Mouse (Mus musculus) cerebellum, adult 11 months (tissue): Measurements from ENCODE around the gene Dusp6.

Source experiments
- DNase-seq: peaks from one replicate; pipeline ENCODE4 v3.0.0; 2022

Dusp6 gene

DNA sequence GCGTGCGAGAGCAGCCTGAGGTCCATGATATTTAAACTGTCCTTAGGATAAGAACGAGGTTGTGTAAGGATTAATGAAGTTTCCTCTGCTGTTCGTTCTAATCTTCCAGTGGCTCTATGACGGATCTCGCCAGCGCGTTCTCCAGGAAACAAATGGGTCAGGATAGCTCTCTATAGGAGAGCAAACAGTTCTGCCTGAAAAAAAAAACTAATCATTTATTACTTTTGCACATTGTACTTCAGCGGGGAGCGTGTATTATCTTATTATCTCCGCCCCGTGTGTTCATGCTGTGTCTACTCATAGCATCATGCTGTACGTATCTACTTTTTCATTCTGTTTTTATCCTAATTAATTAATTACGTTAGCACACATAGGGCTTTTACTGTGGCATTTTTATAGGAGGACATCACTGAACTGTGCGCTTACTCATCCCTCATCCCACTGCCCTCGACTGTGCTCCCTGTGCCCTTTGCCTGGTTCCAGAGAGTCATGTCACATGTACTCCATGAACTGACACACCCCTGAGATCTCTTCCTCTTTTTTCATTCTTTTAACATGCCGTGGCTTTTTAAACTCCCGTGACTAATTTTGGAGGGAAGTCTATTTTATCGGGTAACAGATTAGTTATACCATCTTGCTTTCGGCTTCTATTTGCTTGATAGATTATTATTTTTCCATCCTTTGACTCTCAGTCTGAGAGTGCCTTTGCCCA, 16.1 kb upstream of the Dusp6 start:
- DNase-seq = no peak

DNA sequence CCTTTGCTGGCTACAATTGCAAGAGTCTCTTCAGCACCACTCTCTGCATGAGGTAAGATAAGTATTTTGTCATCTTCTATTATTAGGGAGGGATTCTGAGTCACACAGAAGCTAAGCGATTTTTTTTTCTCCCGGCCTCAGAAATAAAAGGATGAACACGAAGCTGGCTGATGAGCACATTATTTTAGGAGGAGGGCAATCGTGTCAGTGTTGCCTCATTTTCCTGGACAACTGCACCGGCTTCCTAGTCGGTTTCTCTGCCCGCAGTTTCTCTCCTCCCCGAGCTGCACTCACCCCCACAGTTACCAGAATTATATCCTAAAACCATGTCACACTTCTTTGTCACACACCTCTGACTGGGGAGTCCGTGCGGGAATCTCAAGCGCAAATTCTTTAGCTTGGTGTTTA, 12.2 kb upstream of the Dusp6 start:
- no peak for DNase-seq

DNA sequence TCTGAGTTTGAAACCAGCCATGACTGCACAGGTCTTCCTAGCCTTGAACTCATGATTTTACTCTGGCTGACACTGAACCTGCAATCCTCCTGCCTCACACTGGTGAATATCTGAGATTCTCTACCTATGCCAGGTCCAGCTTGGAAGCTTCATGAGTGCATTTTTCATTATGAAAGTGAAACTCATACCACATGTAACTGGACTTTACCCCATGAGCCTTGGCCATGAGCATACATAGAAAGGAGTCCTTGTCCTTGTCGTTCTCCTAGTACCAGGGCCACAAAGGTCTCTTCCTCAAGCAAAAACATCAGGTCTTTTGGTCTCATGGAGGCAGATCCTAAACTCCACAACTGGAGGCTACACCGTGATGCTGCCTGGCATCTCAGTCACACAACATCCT, 9.6 kb upstream of the Dusp6 start:
- no peak for DNase-seq

DNA sequence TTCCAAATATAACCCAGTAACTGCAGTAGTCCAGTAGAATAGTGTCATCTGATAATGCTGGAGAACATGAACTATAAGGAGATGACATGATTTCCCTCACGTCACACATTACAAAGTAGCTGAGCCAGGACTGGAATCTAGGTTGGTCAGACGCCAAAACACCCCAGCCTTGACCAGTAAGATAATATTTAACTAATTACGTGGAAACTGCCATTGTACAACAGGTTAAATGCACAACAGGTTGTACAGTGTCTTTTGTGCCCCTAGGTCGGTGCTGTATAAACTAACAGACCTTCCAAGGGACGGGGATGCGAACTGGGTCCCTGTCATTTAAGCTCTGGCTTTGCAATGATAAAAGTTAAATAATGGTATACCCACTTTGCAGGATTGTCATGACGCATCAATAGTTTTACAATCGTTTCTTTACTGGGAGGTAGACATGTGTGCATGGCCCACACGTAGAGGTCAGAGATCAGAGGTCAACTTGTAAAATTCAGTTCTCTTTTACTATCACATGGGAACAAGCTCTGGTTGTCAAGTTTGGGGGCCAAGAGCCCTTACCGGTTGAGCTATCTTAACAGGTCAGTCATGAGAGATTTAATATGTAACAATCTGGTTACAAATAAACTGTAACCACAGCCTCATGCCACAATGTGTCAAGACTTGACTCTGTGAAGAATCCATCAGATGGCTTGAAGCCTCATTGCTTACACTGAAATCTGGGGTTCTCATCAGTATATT, 7.0 kb upstream of the Dusp6 start:
- DNase-seq = no peak

DNA sequence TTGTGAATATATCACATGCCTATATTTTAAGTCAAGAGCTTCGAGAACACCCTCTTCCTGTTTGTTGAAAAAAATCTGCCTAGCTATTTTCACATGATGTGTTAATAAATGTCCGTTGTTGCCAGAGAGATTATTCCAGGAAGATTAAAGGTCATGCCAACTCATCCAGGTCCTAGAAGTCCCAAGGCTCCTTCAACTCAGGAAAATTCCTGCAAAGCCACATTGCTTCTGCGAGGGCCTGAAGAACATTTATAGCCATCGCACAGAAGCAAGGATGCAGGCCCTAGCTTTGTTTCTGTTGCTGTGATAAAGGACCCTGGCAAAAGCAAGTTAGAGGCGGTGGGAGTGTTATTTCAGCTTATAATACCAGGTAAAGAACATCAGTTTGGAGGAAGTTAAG, 5.5 kb upstream of the Dusp6 start:
- no peak for DNase-seq

DNA sequence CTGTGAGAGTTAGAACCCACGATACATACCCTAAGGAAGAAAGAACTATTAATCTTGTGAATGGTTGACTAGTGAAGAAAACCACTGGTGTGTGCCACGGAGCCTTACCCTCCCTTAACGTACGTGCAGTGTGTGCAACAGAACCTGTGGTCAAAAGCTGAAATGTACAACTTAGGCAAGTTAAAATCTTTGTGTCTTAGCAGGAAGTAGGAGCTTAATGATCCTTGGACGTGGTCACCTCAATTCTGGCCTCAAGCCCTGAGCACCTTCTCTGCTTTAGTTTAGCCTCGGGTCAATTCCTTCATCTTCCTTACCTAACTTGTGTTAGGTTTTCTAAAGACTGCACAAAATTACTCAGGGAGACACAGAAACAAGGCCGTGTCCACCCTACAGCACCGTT, 3.2 kb upstream of the Dusp6 start:
- DNase-seq = no peak

DNA sequence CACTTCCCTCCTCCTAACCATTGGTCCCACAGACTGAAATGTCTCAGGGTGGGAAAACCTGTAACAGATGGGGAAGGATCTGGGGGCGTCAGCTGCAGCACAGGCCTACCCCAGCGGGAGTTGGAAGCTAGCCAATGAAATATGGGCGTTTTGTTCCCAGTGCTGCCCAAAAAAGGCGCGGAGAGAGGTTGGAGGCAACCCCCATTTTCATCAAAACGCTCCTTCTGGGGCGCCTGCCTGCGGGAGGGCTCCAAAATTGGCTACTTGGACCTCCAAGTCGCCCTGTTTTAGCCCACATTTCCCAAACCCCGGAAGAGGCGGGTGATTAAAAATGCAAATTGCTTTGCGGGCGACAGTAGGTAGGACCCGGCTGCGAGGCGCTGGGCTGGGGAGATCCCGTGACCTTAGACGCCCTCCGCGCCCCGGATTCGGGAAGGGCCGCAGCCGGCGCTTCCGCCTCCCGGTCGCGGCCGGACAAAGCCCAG, 1.8 kb upstream of the Dusp6 start:
- DNase-seq = peak; percentile 74

DNA sequence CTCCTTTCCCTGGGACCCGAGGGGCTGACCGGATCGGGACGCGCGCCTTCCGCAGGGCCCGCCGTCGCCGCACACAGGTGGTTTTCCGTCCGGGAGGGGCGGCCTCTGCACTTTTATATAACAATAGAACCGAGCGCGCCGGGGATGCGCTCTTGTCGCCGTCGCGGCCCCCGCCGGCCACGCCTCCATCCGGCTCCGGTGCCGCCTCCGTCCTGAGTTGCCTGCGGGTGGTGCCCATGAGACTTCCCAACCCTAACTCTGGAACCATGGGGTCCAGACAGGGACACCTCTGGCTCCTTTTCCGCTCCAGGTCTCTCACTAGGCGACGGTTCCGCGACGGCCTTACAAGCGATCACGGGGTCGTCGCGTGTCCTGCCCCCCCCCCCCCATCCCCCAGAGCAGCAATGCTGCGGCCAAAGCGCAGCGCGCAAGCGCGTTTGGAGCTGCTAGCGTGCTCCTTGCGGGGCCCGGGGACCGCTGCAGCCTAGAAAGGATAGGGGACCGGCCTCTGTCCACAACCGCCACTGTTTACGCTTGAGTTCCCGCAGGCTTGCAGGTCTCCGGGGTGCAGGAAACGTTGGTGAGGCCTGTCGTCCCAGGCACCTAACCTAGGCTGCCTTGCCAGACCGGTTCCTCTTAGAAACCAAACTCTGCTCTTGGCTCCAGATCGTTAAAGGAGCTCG, 1.3 kb upstream of the Dusp6 start:
- DNase-seq = peak; percentile 74

DNA sequence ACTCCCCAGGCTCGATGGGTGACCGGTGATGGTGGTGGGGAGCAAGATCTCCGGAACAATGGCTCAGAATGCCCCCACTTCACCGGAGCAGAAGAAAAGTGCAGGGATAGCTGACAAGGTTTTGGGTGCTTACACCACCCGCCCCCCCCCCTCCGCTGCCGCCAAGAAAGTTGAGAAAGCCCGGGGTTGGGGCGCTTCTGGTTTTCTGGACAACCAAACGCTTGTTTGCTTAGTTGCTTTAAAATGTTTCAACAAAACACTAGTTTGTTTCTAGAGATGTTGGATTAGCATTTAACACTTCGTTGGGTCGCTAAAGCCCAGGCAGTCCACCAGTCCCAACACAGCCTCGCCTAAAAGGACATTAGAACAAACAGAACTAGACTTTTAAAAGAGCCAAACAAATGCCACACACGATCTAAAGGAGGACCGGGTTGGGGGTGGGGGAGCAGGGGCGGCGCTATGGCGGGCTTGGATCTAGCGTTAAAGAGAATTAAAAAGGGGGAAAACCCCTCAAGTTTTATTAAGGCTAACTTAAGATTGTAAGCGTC, 638 bp upstream of the Dusp6 start:
- DNase-seq = no peak

DNA sequence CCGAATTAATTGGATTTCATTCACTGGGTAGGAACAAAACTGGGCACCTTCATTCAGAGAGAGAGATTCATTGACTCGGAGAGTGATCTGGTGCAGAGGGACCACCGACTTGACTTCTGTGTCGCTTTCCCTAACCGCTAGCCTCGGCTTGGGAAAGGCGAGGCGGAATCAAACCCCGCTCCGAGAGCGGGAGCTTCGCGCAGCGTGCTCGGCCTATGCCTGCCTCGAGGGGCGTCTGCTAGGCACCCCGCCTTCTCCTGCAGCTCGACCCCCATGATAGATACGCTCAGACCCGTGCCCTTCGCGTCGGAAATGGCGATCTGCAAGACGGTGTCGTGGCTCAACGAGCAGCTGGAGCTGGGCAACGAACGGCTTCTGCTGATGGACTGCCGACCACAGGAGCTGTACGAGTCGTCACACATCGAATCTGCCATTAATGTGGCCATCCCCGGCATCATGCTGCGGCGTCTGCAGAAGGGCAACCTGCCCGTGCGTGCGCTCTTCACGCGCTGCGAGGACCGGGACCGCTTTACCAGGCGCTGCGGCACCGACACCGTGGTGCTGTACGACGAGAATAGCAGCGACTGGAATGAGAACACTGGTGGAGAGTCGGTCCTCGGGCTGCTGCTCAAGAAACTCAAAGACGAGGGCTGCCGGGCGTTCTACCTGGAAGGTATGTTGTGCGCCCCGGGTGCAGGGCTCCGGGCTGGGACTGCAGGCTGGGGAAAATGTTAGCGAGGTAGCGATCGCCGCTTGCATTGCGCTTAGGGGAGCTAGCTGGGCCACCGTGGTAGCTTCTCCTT, 589 bp downstream of the Dusp6 start:
- peak; percentile 39 for DNase-seq

DNA sequence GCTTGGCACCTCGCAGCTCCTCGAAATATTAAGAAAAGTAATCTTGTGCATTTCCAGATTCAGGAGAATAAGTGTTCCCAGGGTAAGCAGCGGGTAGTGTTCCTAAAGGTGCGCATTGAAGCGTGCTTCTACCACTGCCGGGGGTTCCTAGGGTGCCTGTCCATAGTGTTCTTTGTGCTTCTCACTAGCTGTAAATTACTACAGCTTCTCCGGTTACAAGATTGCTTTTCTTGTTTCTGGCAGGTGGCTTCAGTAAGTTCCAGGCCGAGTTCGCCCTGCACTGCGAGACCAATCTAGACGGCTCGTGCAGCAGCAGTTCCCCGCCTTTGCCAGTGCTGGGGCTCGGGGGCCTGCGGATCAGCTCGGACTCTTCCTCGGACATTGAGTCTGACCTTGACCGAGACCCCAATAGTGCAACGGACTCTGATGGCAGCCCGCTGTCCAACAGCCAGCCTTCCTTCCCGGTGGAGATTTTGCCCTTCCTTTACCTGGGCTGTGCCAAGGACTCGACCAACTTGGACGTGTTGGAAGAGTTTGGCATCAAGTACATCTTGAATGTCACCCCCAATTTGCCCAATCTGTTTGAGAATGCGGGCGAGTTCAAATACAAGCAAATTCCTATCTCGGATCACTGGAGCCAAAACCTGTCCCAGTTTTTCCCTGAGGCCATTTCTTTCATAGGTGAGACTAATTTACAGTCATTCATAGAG, 1.4 kb downstream of the Dusp6 start:
- no peak for DNase-seq

DNA sequence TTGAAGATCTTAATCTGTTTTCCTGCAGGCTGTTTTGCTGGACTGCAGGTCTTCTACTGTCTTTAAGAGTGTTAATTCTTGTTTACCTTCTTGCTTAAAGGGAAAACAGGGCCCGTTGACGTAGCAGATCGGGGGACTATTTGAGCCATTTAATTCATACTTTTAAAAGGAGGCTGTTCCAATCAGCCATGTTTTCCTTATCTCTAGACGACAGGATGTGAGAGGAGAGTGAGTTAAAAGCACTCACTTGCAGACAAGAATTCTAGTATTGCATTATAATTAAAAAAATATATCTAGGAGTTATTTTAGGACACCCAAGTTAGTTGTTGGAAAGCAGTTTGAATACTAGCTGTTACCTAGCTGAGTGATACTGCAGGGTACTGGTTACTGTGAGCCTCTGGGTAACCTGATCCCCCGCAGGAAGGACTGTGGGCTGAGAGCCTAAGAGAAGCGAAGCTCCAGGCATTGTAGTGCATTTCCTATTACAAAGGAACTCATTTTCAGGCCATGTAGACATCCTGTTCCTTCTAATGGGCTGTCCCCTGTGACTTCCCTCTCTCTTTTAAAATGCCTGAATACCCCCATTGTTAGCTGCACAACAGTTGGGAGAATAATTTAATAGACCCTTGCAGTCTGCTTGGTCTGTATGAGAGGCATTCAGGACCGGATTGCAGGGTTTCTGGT, 2.1 kb downstream of the Dusp6 start:
- no peak for DNase-seq

DNA sequence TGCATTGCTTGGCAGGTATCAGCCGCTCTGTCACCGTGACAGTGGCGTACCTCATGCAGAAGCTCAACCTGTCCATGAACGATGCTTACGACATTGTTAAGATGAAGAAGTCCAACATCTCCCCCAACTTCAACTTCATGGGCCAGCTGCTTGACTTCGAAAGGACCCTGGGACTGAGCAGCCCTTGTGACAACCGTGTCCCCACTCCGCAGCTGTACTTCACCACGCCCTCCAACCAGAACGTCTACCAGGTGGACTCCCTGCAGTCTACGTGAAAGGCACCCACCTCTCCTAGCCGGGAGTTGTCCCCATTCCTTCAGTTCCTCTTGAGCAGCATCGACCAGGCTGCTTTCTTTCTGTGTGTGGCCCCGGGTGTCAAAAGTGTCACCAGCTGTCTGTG, 3.0 kb downstream of the Dusp6 start:
- no peak for DNase-seq

DNA sequence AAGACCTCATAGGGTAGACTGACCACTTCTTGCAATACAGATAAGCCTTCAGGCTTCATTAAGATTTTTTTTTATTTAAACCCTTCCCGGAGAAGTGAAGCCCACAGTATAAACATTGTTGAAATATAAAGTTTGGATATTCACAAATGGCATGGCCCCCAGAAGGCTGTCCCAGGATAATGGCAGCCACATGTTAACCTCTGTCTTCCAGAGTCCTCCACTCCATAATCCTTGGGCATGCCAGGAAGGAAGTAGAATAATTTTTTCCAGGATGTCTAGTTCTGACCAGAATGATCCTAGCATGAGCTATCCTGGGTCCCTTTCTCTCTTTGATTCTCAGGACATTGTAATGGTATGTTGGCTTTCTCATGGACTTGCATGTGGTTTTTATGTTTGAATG, 4.6 kb downstream of the Dusp6 start:
- no peak for DNase-seq

DNA sequence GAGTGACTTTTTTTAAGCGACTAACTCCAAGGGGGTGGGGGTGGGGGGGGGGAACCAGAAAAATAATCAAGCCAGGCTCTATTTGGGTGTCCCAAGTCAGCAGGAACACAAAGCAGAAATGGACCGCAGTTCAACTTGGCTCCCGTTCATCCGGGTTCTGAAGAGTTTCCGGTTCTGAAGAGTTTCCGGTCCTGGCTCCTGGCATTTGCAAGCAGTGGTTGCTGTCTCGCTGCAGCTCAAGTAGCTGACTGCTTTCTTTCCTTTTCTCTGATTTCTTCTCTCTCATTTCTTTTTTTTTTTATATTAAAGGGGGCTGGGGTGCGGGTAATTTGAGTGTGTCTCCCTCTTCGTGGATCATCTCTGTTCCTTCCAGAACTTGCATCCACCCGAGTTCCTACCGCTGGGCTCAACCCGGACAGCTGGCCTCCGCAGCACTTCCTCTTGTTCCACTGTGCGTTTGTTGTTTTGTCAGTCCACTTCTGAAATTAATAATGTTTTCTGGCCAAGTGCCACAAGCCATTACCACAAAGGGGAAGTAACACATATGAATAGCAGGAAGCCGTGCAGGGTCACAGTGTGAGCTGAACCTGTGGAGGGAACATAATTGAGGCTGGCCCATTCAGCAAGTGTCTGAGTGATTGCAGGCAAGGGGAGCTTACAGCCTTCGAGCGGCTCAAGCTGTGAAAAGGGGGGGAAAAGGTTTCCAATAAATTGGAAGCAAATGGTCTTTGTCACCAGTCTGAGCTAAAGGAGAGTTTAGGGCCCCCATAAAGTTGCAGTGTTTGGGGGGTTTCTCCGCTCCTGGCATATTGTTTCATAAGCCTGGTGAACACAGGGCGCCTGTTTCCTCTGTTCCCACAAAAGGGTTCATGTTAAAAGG, 5.6 kb downstream of the Dusp6 start:
- DNase-seq = no peak

DNA sequence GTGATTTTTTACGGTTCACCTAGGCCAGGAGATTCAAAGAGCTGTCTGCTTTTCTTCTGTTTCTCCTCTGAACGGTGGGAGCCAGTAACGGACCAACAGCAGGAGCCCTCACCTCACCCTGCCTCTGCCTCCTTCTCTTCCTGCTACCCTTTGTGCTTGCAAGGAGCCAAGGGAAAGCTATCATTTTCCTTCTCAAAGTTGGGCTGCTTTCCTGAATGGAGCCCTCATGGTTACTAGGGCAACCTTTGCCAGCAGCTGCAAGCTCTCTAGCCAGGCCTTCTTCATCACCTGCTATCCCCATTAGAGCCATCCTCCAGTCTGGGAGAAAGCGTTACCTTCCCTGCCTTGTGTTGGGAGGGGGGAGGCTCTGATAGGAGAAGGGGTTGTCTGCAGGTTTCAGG, 6.3 kb downstream of the Dusp6 start:
- DNase-seq = no peak

DNA sequence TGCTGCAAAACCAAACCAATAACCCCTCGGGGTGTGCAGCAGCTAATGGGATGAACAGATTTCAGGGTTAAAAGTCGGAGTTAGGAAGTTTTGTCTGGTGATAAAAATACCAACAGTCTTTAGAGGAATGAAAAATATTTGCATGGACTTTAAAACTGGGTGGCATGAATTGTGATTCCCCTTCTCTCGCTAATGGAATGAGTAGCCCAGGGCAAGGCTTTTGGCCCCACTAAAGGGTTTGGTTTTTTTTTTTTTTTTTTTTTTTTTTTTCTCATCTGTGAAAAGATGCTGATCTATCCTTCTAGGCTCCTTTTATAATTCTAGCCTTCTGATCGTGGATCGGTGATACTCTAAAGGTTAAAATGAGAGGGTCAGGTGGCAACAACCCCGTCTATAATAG, 6.7 kb downstream of the Dusp6 start:
- no peak for DNase-seq

DNA sequence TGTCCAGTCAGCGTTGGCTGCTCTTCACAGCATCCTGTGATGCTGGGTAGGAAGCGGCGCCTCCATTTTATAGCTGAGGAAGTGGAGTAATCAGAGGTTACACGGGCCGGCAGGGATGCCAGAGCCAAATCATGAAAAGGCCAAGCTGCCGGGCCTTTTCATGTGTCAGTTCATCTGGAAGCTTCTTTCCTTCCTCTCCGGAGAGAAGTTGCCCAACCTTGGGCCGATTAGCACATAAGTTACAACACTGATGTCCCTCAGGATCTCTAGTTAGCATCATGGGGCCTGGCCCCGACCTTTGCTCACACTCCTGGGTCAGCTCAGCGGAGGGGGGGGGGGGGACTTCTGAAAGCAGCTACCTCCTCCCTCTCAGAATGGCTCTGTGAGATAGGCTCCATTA, 7.4 kb downstream of the Dusp6 start:
- no peak for DNase-seq

DNA sequence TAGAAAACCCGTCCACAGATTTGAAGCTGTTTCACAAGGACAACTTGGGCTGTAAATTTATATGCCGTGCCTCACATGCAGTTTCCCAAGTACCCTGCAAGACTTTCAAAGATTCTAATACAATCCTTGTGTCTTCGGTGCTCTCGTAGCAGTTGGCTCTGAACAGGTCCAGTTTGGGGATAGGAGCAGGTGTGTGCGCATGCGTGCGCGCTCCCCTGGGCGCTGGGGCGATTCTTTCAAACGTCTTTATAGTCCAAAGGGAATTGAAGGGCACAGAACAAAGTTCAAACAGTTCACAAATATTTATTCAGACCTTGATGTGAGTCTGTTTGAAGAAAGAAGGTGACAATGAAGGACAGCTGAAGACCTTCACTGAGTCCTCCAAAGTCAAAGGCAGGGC, 8.0 kb downstream of the Dusp6 start:
- no peak for DNase-seq

DNA sequence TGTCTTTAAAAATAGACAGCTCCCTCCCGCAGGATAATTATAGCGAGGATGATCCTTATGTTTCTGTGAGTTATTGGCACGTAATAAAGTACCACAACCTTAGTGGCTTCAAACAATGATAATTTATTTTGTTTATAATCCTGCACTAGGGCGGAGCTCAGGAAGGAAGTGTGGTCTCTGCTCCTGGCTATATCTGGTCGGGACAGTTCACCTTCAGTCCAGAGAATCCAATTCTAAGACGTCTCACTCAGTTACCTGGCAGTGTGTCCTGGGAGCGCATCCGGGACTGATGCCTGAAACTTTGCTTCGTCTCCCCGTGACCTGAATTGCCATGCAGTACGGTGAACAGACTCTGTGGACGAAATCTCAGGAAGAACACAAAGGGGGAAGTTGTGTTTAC, 10.0 kb downstream of the Dusp6 start:
- no peak for DNase-seq

DNA sequence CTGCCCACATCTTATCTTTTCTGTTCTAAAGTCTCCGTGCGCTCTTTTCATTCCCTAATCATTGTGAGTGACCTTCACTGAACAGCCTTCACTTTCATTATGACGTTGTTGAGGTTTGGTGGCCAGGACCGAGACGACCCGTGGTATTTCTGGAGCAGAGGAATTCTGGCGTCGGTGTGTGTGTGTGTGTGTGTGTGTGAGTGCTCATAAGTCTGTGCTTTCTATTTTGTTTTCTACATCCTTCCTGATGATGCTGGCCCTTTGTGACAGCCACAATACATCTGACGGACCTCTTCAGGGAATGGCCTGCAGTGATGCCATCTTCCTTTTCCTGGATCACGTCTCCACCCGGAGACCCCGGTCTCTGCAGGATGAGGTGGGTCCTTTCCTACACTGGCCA, 11.6 kb downstream of the Dusp6 start:
- DNase-seq = no peak
